Mouse (Mus musculus): ENCODE measurements around the gene Trim68.

DNA sequence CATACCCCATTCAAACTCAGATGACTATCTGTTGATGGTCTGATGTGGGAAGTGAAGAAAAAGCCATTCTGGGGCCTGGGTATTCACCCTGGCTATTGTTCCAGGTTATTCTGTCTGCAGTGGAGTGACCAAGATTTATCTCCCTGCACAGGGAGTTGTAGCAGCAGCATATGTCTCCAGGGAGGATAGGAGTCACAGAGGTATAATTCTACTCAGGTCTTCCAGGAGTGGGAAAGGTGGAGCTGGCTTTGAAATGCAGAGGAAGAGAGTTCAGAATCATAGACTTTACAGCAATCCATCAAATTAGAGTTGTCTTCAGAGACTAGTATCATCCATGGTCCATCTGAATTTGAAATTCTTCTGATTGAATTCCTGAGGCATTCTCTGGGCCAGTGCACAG lies 40.3 kb upstream of the Trim68 start, which contains the start of gene Olfr559:
- no peak for TF ChIP-seq CTCF (IDR thresholded peaks at IDR 0.05)
- TF ChIP-seq POLR2A (IDR thresholded peaks at IDR 0.05; ENCODE audit: insufficient read depth, low read depth, low read length) = no peak
